Mouse (Mus musculus): ENCODE measurements around the gene Tmem189.

- TF ChIP-seq GATA1 (IDR thresholded peaks at IDR 0.05; ENCODE audit: borderline replicate concordance, low read length) (no peak), CTCF (IDR thresholded peaks at IDR 0.05; ENCODE audit: low read depth, low read length) (no peak), POLR2AphosphoS5 (IDR thresholded peaks at IDR 0.05; ENCODE audit: insufficient replicate concordance, low read depth, low read length) (no peak), TAL1 (conservative IDR thresholded peaks at IDR 0.05; ENCODE audit: low read depth, low read length) (no peak)
Observed at GRCm38 (mm10) chr2:167696143-167696542, 6.5 kb upstream of the Tmem189 start.
